Comparison of ENCODE assay signal across 9 mouse cellular contexts in genomic region chr1:179476461-179477156, GRCm38 (mm10). TPM values are rescaled to one million over a fixed set of nuclear protein-coding genes. Genes with fewer than 3 reads are reported as not detected.
DNase-seq lines count a peak whose midpoint lies in the region; ATAC-seq and TF ChIP-seq lines count a peak whose summit lies in the region.
"Had no signal": no experiment of that assay in that cellular context is flagged by ENCODE, and none has a peak within 500 bp of the region (broad histone marks: within the 10 kb centered on the region; RNA-seq: fewer than 3 reads in every experiment).

No protein-coding gene starts in this region.

- H3K4me2 ChIP-seq in lung, postnatal 0 days (replicated peaks; ENCODE audit: low read depth, low read length), result no peak overlapping the region
- no peak overlapping the region for H3K4me2 ChIP-seq in intestine, embryonic 15.5 days (replicated peaks)
- no peak overlapping the region for H3K4me2 ChIP-seq in neural tube, embryonic 15.5 days

- H3K9ac ChIP-seq in lung, postnatal 0 days (replicated peaks; ENCODE audit: low read depth), result no peak overlapping the region
- no peak overlapping the region for H3K9ac ChIP-seq in intestine, embryonic 15.5 days
- no peak overlapping the region for H3K9ac ChIP-seq in neural tube, embryonic 15.5 days (replicated peaks)

- H3K27ac ChIP-seq in lung, postnatal 0 days (ENCODE audit: low read length), result no peak overlapping the region
- no peak overlapping the region for H3K27ac ChIP-seq in intestine, embryonic 15.5 days
- no peak overlapping the region for H3K27ac ChIP-seq in neural tube, embryonic 15.5 days (replicated peaks)

- no peaks in the 10 kb centered on the region for H3K9me3 ChIP-seq in lung, postnatal 0 days (ENCODE audit: low read length)
- no peaks in the 10 kb centered on the region for H3K9me3 ChIP-seq in intestine, embryonic 15.5 days
- peaks cover 9% of the 10 kb centered on the region; the same call in 1 of the 2 replicates for H3K9me3 ChIP-seq in neural tube, embryonic 15.5 days (replicated peaks)

- H3K4me3 ChIP-seq in lung, postnatal 0 days (ENCODE audit: low read depth, low read length), result no peak overlapping the region
- H3K4me3 ChIP-seq in intestine, embryonic 15.5 days (replicated peaks), result no peak overlapping the region
- no peak overlapping the region for H3K4me3 ChIP-seq in neural tube, embryonic 15.5 days (replicated peaks)
- H3K4me3 ChIP-seq: erythroblast, embryonic 14.5 days had no signal

- no peaks in the 10 kb centered on the region for H3K27me3 ChIP-seq in lung, postnatal 0 days (replicated peaks; ENCODE audit: insufficient read depth, low read length)
- no peaks in the 10 kb centered on the region for H3K27me3 ChIP-seq in intestine, embryonic 15.5 days (replicated peaks)
- H3K27me3 ChIP-seq in neural tube, embryonic 15.5 days (replicated peaks), result 0 out of 2 replicates have a peak, but pooled peaks cover 3% of the 10 kb centered on the region

- H3K4me1 ChIP-seq in lung, postnatal 0 days (ENCODE audit: insufficient read depth, low read depth, low read length), result no peaks in the 10 kb centered on the region
- H3K4me1 ChIP-seq in intestine, embryonic 15.5 days (replicated peaks), result no peaks in the 10 kb centered on the region; the same call in 1 of the 2 replicates
- peaks cover 12% of the 10 kb centered on the region; the same call in 1 of the 2 replicates for H3K4me1 ChIP-seq in neural tube, embryonic 15.5 days

- 54% methylated on average over 6 of the region's 6 CpGs for WGBS in lung, postnatal 0 days
- WGBS in intestine, embryonic 15.5 days, result 65% methylated on average over 6 of the region's 6 CpGs
- 53% methylated on average over 6 of the region's 6 CpGs for WGBS in neural tube, embryonic 15.5 days

- H3K36me3 ChIP-seq in lung, postnatal 0 days (ENCODE audit: insufficient read depth, low read length), result no peaks in the 10 kb centered on the region
- H3K36me3 ChIP-seq in intestine, embryonic 15.5 days, result no peaks in the 10 kb centered on the region
- H3K36me3 ChIP-seq in neural tube, embryonic 15.5 days, result peaks cover 10% of the 10 kb centered on the region; the same call in 1 of the 2 replicates

- DNase-seq in CD4-positive, CD25-positive, alpha-beta regulatory T cell, adult 2 months (ENCODE audit: low read depth, low spot score), result peak; percentile 4
- no peak for DNase-seq in lung, postnatal 0 days (ENCODE audit: low spot score)
- DNase-seq in lung, postnatal 10 days, result no peak
- DNase-seq in urinary bladder, adult 2 months (ENCODE audit: low spot score), result no peak
- no peak for DNase-seq in Muller cell, postnatal 12 days (ENCODE audit: inconsistent ontology term)

- no peak for TF ChIP-seq EP300 in lung, postnatal 0 days (IDR thresholded peaks at IDR 0.05)

- no peak for ATAC-seq in CD4-positive, CD25-positive, alpha-beta regulatory T cell, adult 4 months
- ATAC-seq in lung, postnatal 0 days, result peak; percentile 32
- ATAC-seq in intestine, embryonic 15.5 days, result peak; percentile 44; the same call in 1 of the 2 replicates
- ATAC-seq in neural tube, embryonic 15.5 days (ENCODE audit: low FRiP score), result peak; percentile 45; the same call in 1 of the 2 replicates

- peak; percentile 51 for TF ChIP-seq CTCF in lung, postnatal 0 days (IDR thresholded peaks at IDR 0.05)

RNA-seq across cellular contexts. Expression of gene Smyd3, which starts 41.2 kb away (rescaled TPM):
- polyA plus RNA-seq in CD4-positive, CD25-positive, alpha-beta regulatory T cell, adult 4 months (2017; shearing (Covaris generic)), result 10 to 100 TPM; 46.9 to 47.9 TPM
- polyA plus RNA-seq in lung, postnatal 0 days (2015; fragmentation: Nextera tagmentation; extraction: Ambion mirVana), result 5.8 and 6.5 TPM in 2 replicates
- polyA plus RNA-seq in intestine, embryonic 15.5 days (2015; fragmentation: Nextera tagmentation; extraction: Ambion mirVana), result 15.3 and 18.1 TPM in 2 replicates
- polyA plus RNA-seq in neural tube, embryonic 15.5 days (2015; fragmentation: Nextera tagmentation; extraction: Ambion mirVana), result 26.0 and 26.7 TPM in 2 replicates
- polyA plus RNA-seq in urinary bladder, adult 2 months (2012; rRNA removed), result 7.9 and 9.8 TPM in 2 replicates
